Mouse (Mus musculus) mouse trophoblast stem cell (cell line): ENCODE data around the gene Commd1.

ENCODE experiments used
- in situ Hi-C, 2 experiments: fragments of 300-500 bp; cut with MseI, MboI; formaldehyde crosslinking; loops; 2 replicates in 1 of 2; 3 replicates in 1 of 2; pipeline ENCODE4 v1.15.1; 2025

Commd1 gene

GRCm38 (mm10) chr11:22981984-22982757, at the start of gene Commd1, which contains the start of gene Gm28048:
Commd1 (minus strand) TSS chr11:22982382.
Gm28048 (minus strand) TSS chr11:22982090.
- in situ Hi-C loops: no loop called here

- in situ Hi-C loops: no loop called here
These were observed 47.2 kb upstream of the Commd1 start for GRCm38 (mm10) chr11:23029399-23029798.

GRCm38 (mm10) chr11:23028957-23029356, 46.8 kb upstream of the Commd1 start:
- in situ Hi-C loops: no loop called here

GRCm38 (mm10) chr11:23024169-23024568, 42.0 kb upstream of the Commd1 start:
- in situ Hi-C loops: loop anchor here in 1 of 2 experiments (25.0 kb wide), 1 partner anchor 113 kb away; no protein-coding TSS in a partner anchor

GRCm38 (mm10) chr11:23023155-23023554, 41.0 kb upstream of the Commd1 start:
- in situ Hi-C loops: loop anchor here in 1 of 2 experiments (25.0 kb wide), 1 partner anchor 114 kb away; no protein-coding TSS in a partner anchor

GRCm38 (mm10) chr11:23020841-23021240, 38.7 kb upstream of the Commd1 start:
- in situ Hi-C loops: loop anchor here in 1 of 2 experiments (25.0 kb wide), 1 partner anchor 116 kb away; no protein-coding TSS in a partner anchor

- in situ Hi-C loops: loop anchor here in 1 of 2 experiments (25.0 kb wide), 1 partner anchor 117 kb away; no protein-coding TSS in a partner anchor
These were observed 38.1 kb upstream of the Commd1 start for GRCm38 (mm10) chr11:23020116-23020770.

- in situ Hi-C loops: loop anchor here in 1 of 2 experiments (25.0 kb wide), 1 partner anchor 119 kb away; no protein-coding TSS in a partner anchor
These were observed 35.8 kb upstream of the Commd1 start for GRCm38 (mm10) chr11:23017943-23018342.

- in situ Hi-C loops: loop anchor here in 1 of 2 experiments (25.0 kb wide), 1 partner anchor 122 kb away; no protein-coding TSS in a partner anchor
These were observed 32.8 kb upstream of the Commd1 start for GRCm38 (mm10) chr11:23014996-23015395.

- in situ Hi-C loops: loop anchor here in 1 of 2 experiments (25.0 kb wide), 1 partner anchor 124 kb away; no protein-coding TSS in a partner anchor
These were observed 31.6 kb upstream of the Commd1 start for GRCm38 (mm10) chr11:23013580-23014294.

- in situ Hi-C loops: loop anchor here in 1 of 2 experiments (25.0 kb wide), 1 partner anchor 124 kb away; no protein-coding TSS in a partner anchor
These were observed 30.9 kb upstream of the Commd1 start for GRCm38 (mm10) chr11:23013096-23013495.

- in situ Hi-C loops: loop anchor here (5.0 to 25.0 kb wide), 3 partner anchors 128 to 268 kb away; no protein-coding TSS in a partner anchor
These were observed 26.6 kb upstream of the Commd1 start for GRCm38 (mm10) chr11:23008824-23009200.

GRCm38 (mm10) chr11:23008181-23008823, 26.1 kb upstream of the Commd1 start:
- in situ Hi-C loops: loop anchor here (5.0 to 25.0 kb wide), 3 partner anchors 129 to 269 kb away; no protein-coding TSS in a partner anchor

GRCm38 (mm10) chr11:23007481-23008180, 25.4 kb upstream of the Commd1 start, which contains the start of gene Fam161a:
Fam161a (plus strand) TSS chr11:23007531.
- in situ Hi-C loops: loop anchor here (5.0 to 25.0 kb wide), 3 partner anchors 130 to 270 kb away; no protein-coding TSS in a partner anchor

GRCm38 (mm10) chr11:23007166-23007480, 24.9 kb upstream of the Commd1 start:
- in situ Hi-C loops: loop anchor here (5.0 to 25.0 kb wide), 3 partner anchors 130 to 270 kb away; no protein-coding TSS in a partner anchor

GRCm38 (mm10) chr11:23005276-23005675, 23.1 kb upstream of the Commd1 start:
- in situ Hi-C loops: loop anchor here (5.0 to 25.0 kb wide), 3 partner anchors 132 to 272 kb away; no protein-coding TSS in a partner anchor

- in situ Hi-C loops: no loop called here
These were observed 16.1 kb upstream of the Commd1 start for GRCm38 (mm10) chr11:22998308-22998707.

- in situ Hi-C loops: no loop called here
These were observed 13.3 kb upstream of the Commd1 start for GRCm38 (mm10) chr11:22995461-22995860.

- in situ Hi-C loops: no loop called here
These were observed 12.1 kb upstream of the Commd1 start for GRCm38 (mm10) chr11:22994271-22994670.
